Mouse (Mus musculus): ENCODE data around the gene Klhl29.

- no peak for TF ChIP-seq POLR2A (IDR thresholded peaks at IDR 0.05; ENCODE audit: insufficient read length, low read depth)
- no peak for TF ChIP-seq MAX (IDR thresholded peaks at IDR 0.05; ENCODE audit: low read depth)
- no peak for TF ChIP-seq MYOD1 (IDR thresholded peaks at IDR 0.05; ENCODE audit: control insufficient read depth in 1 of 3, insufficient read length in 2 of 3, low read depth in 2 of 3)
- TF ChIP-seq USF1 (IDR thresholded peaks at IDR 0.05; ENCODE audit: low read depth) = no peak
- no peak for TF ChIP-seq SRF (IDR thresholded peaks at IDR 0.05; ENCODE audit: control insufficient read depth, insufficient read length, low read depth)
- TF ChIP-seq TCF3 (IDR thresholded peaks at IDR 0.05; ENCODE audit: insufficient read length, low read depth) = no peak
Measured at GRCm38 (mm10) chr12:5303100-5303499, 72.4 kb downstream of the Klhl29 start.

All from myocyte (in vitro differentiated cells).